Comparison of ENCODE assay signal across 25 mouse cellular contexts in the genomic region with DNA sequence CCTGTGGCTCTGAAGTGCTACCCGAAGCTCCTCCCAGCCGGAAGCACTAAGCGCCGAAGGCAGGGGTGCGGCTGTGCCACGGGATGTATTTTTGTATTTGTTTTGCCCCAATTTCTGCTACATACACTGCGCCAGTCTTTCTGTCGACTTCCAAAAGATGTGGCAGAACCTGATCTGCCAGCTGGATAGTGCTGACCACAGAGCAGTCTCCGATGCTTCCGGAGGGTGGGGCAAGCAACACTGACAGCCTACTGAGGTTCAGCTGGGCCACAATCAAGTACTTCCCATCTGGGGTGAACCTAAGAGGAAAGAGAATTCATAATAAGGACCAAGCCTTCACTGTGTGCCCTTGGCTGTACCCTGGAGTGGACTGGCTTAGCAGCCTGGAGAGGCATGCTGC. TPM values are rescaled to one million over a fixed set of nuclear protein-coding genes. Genes with fewer than 3 reads are reported as not detected.
A peak's percentile ranks its signal among the peaks of the same experiment; 100 is the strongest.
DNase-seq lines count a peak whose midpoint lies in the region; ATAC-seq and TF ChIP-seq lines count a peak whose summit lies in the region.
"Had no signal": no experiment of that assay in that cellular context is flagged by ENCODE, and none has a peak within 500 bp of the region (broad histone marks: within the 10 kb centered on the region; RNA-seq: fewer than 3 reads in every experiment).

No protein-coding gene starts in this region.

- H3K4me3 ChIP-seq in intestine, postnatal 0 days (ENCODE audit: low read depth, low read length), result no peak overlapping the region
- H3K4me3 ChIP-seq in intestine, embryonic 15.5 days (replicated peaks), result no peak overlapping the region
- H3K4me3 ChIP-seq in ES-E14 (ENCODE audit: insufficient read depth in 1 of 2, low read depth in 1 of 2, low read length in 2 of 2, poor library complexity in 1 of 2, severe bottlenecking in 1 of 2), result no peak overlapping the region; a peak in 1 of 4 replicates
- H3K4me3 ChIP-seq in lung, postnatal 0 days (ENCODE audit: low read depth, low read length), result no peak overlapping the region
- no peak overlapping the region for H3K4me3 ChIP-seq in midbrain, embryonic 16.5 days (ENCODE audit: low read depth, low read length)
- H3K4me3 ChIP-seq in hindbrain, embryonic 13.5 days, result no peak overlapping the region
- H3K4me3 ChIP-seq: heart, embryonic 15.5 days; liver, embryonic 13.5 days; midbrain, embryonic 13.5 days; myocyte; neural tube, embryonic 15.5 days had no signal

- TF ChIP-seq CTCF in intestine, postnatal 0 days (IDR thresholded peaks at IDR 0.05; ENCODE audit: low read depth), result no peak
- TF ChIP-seq CTCF in lung, postnatal 0 days (IDR thresholded peaks at IDR 0.05), result no peak

- no peak overlapping the region for H3K4me2 ChIP-seq in intestine, postnatal 0 days (replicated peaks; ENCODE audit: low read depth)
- no peak overlapping the region for H3K4me2 ChIP-seq in intestine, embryonic 15.5 days (replicated peaks)
- H3K4me2 ChIP-seq in lung, postnatal 0 days (replicated peaks; ENCODE audit: low read depth, low read length), result no peak overlapping the region
- no peak overlapping the region for H3K4me2 ChIP-seq in midbrain, embryonic 16.5 days (ENCODE audit: low read length)
- no peak overlapping the region for H3K4me2 ChIP-seq in hindbrain, embryonic 13.5 days
- H3K4me2 ChIP-seq: heart, embryonic 15.5 days; liver, embryonic 13.5 days; midbrain, embryonic 13.5 days; neural tube, embryonic 15.5 days had no signal

- no peak for ATAC-seq in intestine, postnatal 0 days
- ATAC-seq in intestine, embryonic 15.5 days, result no peak
- peak; percentile 40; the same call in 1 of the 2 replicates for ATAC-seq in lung, postnatal 0 days
- no peak for ATAC-seq in midbrain, embryonic 16.5 days
- ATAC-seq in hindbrain, embryonic 13.5 days (ENCODE audit: low FRiP score), result no peak
- ATAC-seq: forebrain, embryonic 16.5 days; midbrain, embryonic 13.5 days; Patski had no signal

- no peak for TF ChIP-seq EP300 in lung, postnatal 0 days (IDR thresholded peaks at IDR 0.05)

- H3K9ac ChIP-seq in intestine, postnatal 0 days (ENCODE audit: low read depth, low read length), result no peak overlapping the region
- no peak overlapping the region for H3K9ac ChIP-seq in intestine, embryonic 15.5 days
- no peak overlapping the region for H3K9ac ChIP-seq in ES-E14 (ENCODE audit: insufficient read depth, low read depth, low read length, poor library complexity, severe bottlenecking)
- H3K9ac ChIP-seq in lung, postnatal 0 days (replicated peaks; ENCODE audit: low read depth), result no peak overlapping the region
- no peak overlapping the region for H3K9ac ChIP-seq in midbrain, embryonic 16.5 days (ENCODE audit: low read depth, low read length)
- no peak overlapping the region for H3K9ac ChIP-seq in hindbrain, embryonic 13.5 days
- H3K9ac ChIP-seq: heart, embryonic 15.5 days; liver, embryonic 13.5 days; midbrain, embryonic 13.5 days; neural tube, embryonic 15.5 days had no signal

- WGBS in intestine, postnatal 0 days, result 73% methylated on average over 10 of the region's 10 CpGs
- WGBS in intestine, embryonic 15.5 days, result 87% methylated on average over 10 of the region's 10 CpGs
- 80% methylated on average over 10 of the region's 10 CpGs for WGBS in lung, postnatal 0 days
- WGBS in midbrain, embryonic 16.5 days, result 96% methylated on average over 10 of the region's 10 CpGs
- 96% methylated on average over 10 of the region's 10 CpGs for WGBS in hindbrain, embryonic 13.5 days

- H3K4me1 ChIP-seq in intestine, postnatal 0 days (replicated peaks; ENCODE audit: control insufficient read depth, insufficient read depth, low read length), result no peaks in the 10 kb centered on the region
- 0 out of 2 replicates have a peak, but pooled peaks cover 2% of the 10 kb centered on the region for H3K4me1 ChIP-seq in intestine, embryonic 15.5 days (replicated peaks)
- peaks cover 0 to 36% of the 10 kb centered on the region in 2 experiments; a peak in 2 of 4 replicates for H3K4me1 ChIP-seq in ES-E14 (ENCODE audit: control insufficient read depth in 2 of 2, insufficient read depth in 2 of 2, low read length in 2 of 2, poor library complexity in 1 of 2)
- no peaks in the 10 kb centered on the region for H3K4me1 ChIP-seq in lung, postnatal 0 days (ENCODE audit: insufficient read depth, low read depth, low read length)
- H3K4me1 ChIP-seq in midbrain, embryonic 16.5 days (ENCODE audit: control insufficient read depth, insufficient read depth, low read length), result no peaks in the 10 kb centered on the region
- H3K4me1 ChIP-seq in hindbrain, embryonic 13.5 days (replicated peaks), result no peaks in the 10 kb centered on the region
- H3K4me1 ChIP-seq: liver, embryonic 13.5 days; midbrain, embryonic 13.5 days had no signal

- H3K36me3 ChIP-seq in intestine, postnatal 0 days (ENCODE audit: control insufficient read depth, insufficient read depth), result peaks cover 61% of the 10 kb centered on the region
- peaks cover 28% of the 10 kb centered on the region for H3K36me3 ChIP-seq in intestine, embryonic 15.5 days
- peaks cover 32% of the 10 kb centered on the region for H3K36me3 ChIP-seq in ES-E14 (ENCODE audit: control insufficient read depth, insufficient read depth, low read length, poor library complexity, severe bottlenecking)
- peaks cover 15% of the 10 kb centered on the region; the same call in 1 of the 2 replicates for H3K36me3 ChIP-seq in lung, postnatal 0 days (ENCODE audit: insufficient read depth, low read length)
- peaks cover 23% of the 10 kb centered on the region for H3K36me3 ChIP-seq in midbrain, embryonic 16.5 days (ENCODE audit: control insufficient read depth, insufficient read depth, low read length)
- H3K36me3 ChIP-seq in hindbrain, embryonic 13.5 days, result peaks cover 76% of the 10 kb centered on the region

- DNase-seq in ES-E14 (ENCODE audit: low read depth, low spot score), result no peak
- no peak for DNase-seq in lung, postnatal 0 days (ENCODE audit: low spot score)
- DNase-seq in urinary bladder, postnatal 14 days (ENCODE audit: low spot score), result peak; percentile 81
- DNase-seq: B cell, adult 2 months; kidney, postnatal 14 days; layer of hippocampus, adult 9-11 months; liver, embryonic 13.5 days; right cerebral cortex, postnatal 25 days had no signal

- H3K9me3 ChIP-seq in intestine, postnatal 0 days (ENCODE audit: control insufficient read depth), result no peaks in the 10 kb centered on the region
- no peaks in the 10 kb centered on the region for H3K9me3 ChIP-seq in intestine, embryonic 15.5 days
- H3K9me3 ChIP-seq in ES-E14 (ENCODE audit: control insufficient read depth, insufficient read depth, low read depth, low read length), result no peaks in the 10 kb centered on the region
- no peaks in the 10 kb centered on the region for H3K9me3 ChIP-seq in lung, postnatal 0 days (ENCODE audit: low read length)
- no peaks in the 10 kb centered on the region for H3K9me3 ChIP-seq in midbrain, embryonic 16.5 days (replicated peaks; ENCODE audit: control insufficient read depth, low read length, poor library complexity, severe bottlenecking)
- H3K9me3 ChIP-seq in hindbrain, embryonic 13.5 days, result no peaks in the 10 kb centered on the region
- H3K9me3 ChIP-seq: heart, embryonic 15.5 days; liver, embryonic 13.5 days; midbrain, embryonic 13.5 days; neural tube, embryonic 15.5 days had no signal

- no peaks in the 10 kb centered on the region for H3K27me3 ChIP-seq in intestine, postnatal 0 days (replicated peaks; ENCODE audit: control insufficient read depth, insufficient read depth, low read length)
- no peaks in the 10 kb centered on the region for H3K27me3 ChIP-seq in intestine, embryonic 15.5 days (replicated peaks)
- H3K27me3 ChIP-seq in lung, postnatal 0 days (replicated peaks; ENCODE audit: insufficient read depth, low read length), result no peaks in the 10 kb centered on the region
- no peaks in the 10 kb centered on the region for H3K27me3 ChIP-seq in midbrain, embryonic 16.5 days (ENCODE audit: control insufficient read depth, insufficient read depth, low read depth, low read length)
- no peaks in the 10 kb centered on the region for H3K27me3 ChIP-seq in hindbrain, embryonic 13.5 days
- H3K27me3 ChIP-seq: heart, embryonic 15.5 days; liver, embryonic 13.5 days; midbrain, embryonic 13.5 days; neural tube, embryonic 15.5 days; Patski had no signal

- in situ Hi-C loops in ES-E14 (cut with MboI; ENCODE audit: low sequenced_read_pairs in 2 of 2, unreplicated experiment in 2 of 2), result loop anchor here (25.0 kb wide), 2 partner anchors 415 to 1190 kb away; a partner anchor contains a TSS

- H3K27ac ChIP-seq in intestine, postnatal 0 days (ENCODE audit: low read depth, low read length), result peak overlapping the region; percentile 43
- no peak overlapping the region for H3K27ac ChIP-seq in intestine, embryonic 15.5 days
- H3K27ac ChIP-seq in ES-E14 (ENCODE audit: insufficient read depth, low read depth, low read length, poor library complexity, severe bottlenecking), result peak overlapping the region; percentile 49; the same call in 1 of the 2 replicates
- no peak overlapping the region for H3K27ac ChIP-seq in lung, postnatal 0 days (ENCODE audit: low read length)
- H3K27ac ChIP-seq in midbrain, embryonic 16.5 days (ENCODE audit: low read length), result no peak overlapping the region
- no peak overlapping the region for H3K27ac ChIP-seq in hindbrain, embryonic 13.5 days
- H3K27ac ChIP-seq: heart, embryonic 15.5 days; liver, embryonic 13.5 days; midbrain, embryonic 13.5 days; neural tube, embryonic 15.5 days had no signal

RNA-seq across cellular contexts. Expression of a gene that starts 10.8 kb away (rescaled TPM):
- 21.0 and 22.8 TPM in 2 replicates for polyA plus RNA-seq in intestine, postnatal 0 days (2015; fragmentation: Nextera tagmentation; extraction: Ambion mirVana)
- 14.8 and 16.0 TPM in 2 replicates for polyA plus RNA-seq in intestine, embryonic 15.5 days (2015; fragmentation: Nextera tagmentation; extraction: Ambion mirVana)
- total RNA-seq in ES-E14 (2012; rRNA removed), result 12.6 and 16.2 TPM in 2 replicates
- polyA plus RNA-seq in lung, postnatal 0 days (2015; fragmentation: Nextera tagmentation; extraction: Ambion mirVana), result 11.1 and 11.2 TPM in 2 replicates
- polyA plus RNA-seq in midbrain, embryonic 16.5 days (2015; fragmentation: Nextera tagmentation; extraction: Ambion mirVana), result 11.1 and 11.6 TPM in 2 replicates
- 9.4 and 10.2 TPM in 2 replicates for polyA plus RNA-seq in hindbrain, embryonic 13.5 days (2015; fragmentation: Nextera tagmentation; extraction: Ambion mirVana)

RNA-seq across cellular contexts. Expression of a gene that starts 11.1 kb away (rescaled TPM):
- polyA plus RNA-seq in intestine, postnatal 0 days (2015; fragmentation: Nextera tagmentation; extraction: Ambion mirVana), result 8.9 and 9.7 TPM in 2 replicates
- 14.2 and 15.0 TPM in 2 replicates for polyA plus RNA-seq in intestine, embryonic 15.5 days (2015; fragmentation: Nextera tagmentation; extraction: Ambion mirVana)
- total RNA-seq in ES-E14 (2012; rRNA removed), result 10.6 and 11.9 TPM in 2 replicates
- 10.8 and 12.6 TPM in 2 replicates for polyA plus RNA-seq in lung, postnatal 0 days (2015; fragmentation: Nextera tagmentation; extraction: Ambion mirVana)
- 17.5 and 20.1 TPM in 2 replicates for polyA plus RNA-seq in midbrain, embryonic 16.5 days (2015; fragmentation: Nextera tagmentation; extraction: Ambion mirVana)
- 24.8 and 27.5 TPM in 2 replicates for polyA plus RNA-seq in hindbrain, embryonic 13.5 days (2015; fragmentation: Nextera tagmentation; extraction: Ambion mirVana)

RNA-seq across cellular contexts. Expression of a gene that starts 36.1 kb away (rescaled TPM):
- not detected in 2 replicates for polyA plus RNA-seq in intestine, postnatal 0 days (2015; fragmentation: Nextera tagmentation; extraction: Ambion mirVana)
- 0.09 and 0.15 TPM in 2 replicates for polyA plus RNA-seq in intestine, embryonic 15.5 days (2015; fragmentation: Nextera tagmentation; extraction: Ambion mirVana)
- not detected in 2 replicates for total RNA-seq in ES-E14 (2012; rRNA removed)
- polyA plus RNA-seq in lung, postnatal 0 days (2015; fragmentation: Nextera tagmentation; extraction: Ambion mirVana), result 0.08 and 0.20 TPM in 2 replicates
- polyA plus RNA-seq in midbrain, embryonic 16.5 days (2015; fragmentation: Nextera tagmentation; extraction: Ambion mirVana), result not detected in 2 replicates
- polyA plus RNA-seq in hindbrain, embryonic 13.5 days (2015; fragmentation: Nextera tagmentation; extraction: Ambion mirVana), result not detected in 2 replicates
- total RNA-seq: gastrocnemius, adult 8-10 months; heart, adult 18-20 months had no signal
- polyA plus RNA-seq: embryonic facial prominence, embryonic 11.5 days; forebrain, embryonic 16.5 days; heart, embryonic 15.5 days; hindbrain, embryonic 11.5 days; intestine, embryonic 14.5 days; limb, embryonic 11.5 days; liver, embryonic 13.5 days; midbrain, embryonic 13.5 days; myocyte; testis, adult 2 months had no signal

Comparison
In these comparisons a context has a peak if more than half of its experiments do, and no peak if none do; other contexts are left out.
1. H3K27ac ChIP-seq: peak in intestine, postnatal 0 days (single experiment) and ES-E14 (single experiment); none in intestine, embryonic 15.5 days (single experiment), lung, postnatal 0 days (single experiment), midbrain, embryonic 16.5 days (single experiment) and hindbrain, embryonic 13.5 days (single experiment).